Mouse (Mus musculus) thymus, adult 2 months (tissue): ENCODE measurements around the gene Cmss1. TPM values are rescaled to one million over a fixed set of nuclear protein-coding genes. Genes with fewer than 3 reads are reported as not detected.

ENCODE experiments used
- DNase-seq: peaks from one replicate; pipeline ENCODE4 v3.0.0; 2021
- H3K27ac ChIP-seq: fragments of 200-500 bp; 2 replicates; pipeline ENCODE4 v1.5.1; 2012; ENCODE audit warnings: low read length, control low read depth; ENCODE audit not compliant: control insufficient read depth, insufficient read depth
- H3K27me3 ChIP-seq: fragments of 200-500 bp; 2 replicates; pipeline ENCODE4 v1.6.1; 2012; ENCODE audit warnings: mild to moderate bottlenecking, low read length, moderate library complexity, mixed read lengths; ENCODE audit not compliant: control insufficient read depth, insufficient read depth
- H3K36me3 ChIP-seq: fragments of 200-500 bp; 2 replicates; pipeline ENCODE4 v1.6.1; 2012; ENCODE audit warnings: mild to moderate bottlenecking, low read length, moderate library complexity; ENCODE audit not compliant: control insufficient read depth, insufficient read depth
- H3K4me1 ChIP-seq: fragments of 200-500 bp; replicated peaks from 2 replicates; pipeline ENCODE4 v1.6.1; 2012; ENCODE audit warnings: low read length; ENCODE audit not compliant: control insufficient read depth, insufficient read depth
- H3K4me3 ChIP-seq: fragments of 200-500 bp; 2 replicates; pipeline ENCODE4 v1.5.1; 2012; ENCODE audit warnings: mild to moderate bottlenecking, low read length, control low read depth, moderate library complexity; ENCODE audit not compliant: control insufficient read depth, insufficient read depth
- CTCF ChIP-seq: fragments of 200-500 bp; IDR thresholded peaks from 2 replicates; pipeline ENCODE4 v1.5.1; 2012; ENCODE audit warnings: mild to moderate bottlenecking, control low read depth, low read length, moderate library complexity, borderline replicate concordance; ENCODE audit not compliant: control insufficient read depth, poor library complexity, insufficient read depth; ENCODE audit errors: extremely low read depth
- POLR2A ChIP-seq: fragments of 200-500 bp; IDR thresholded peaks from 2 replicates; pipeline ENCODE4 v1.6.1; 2012; ENCODE audit warnings: mild to moderate bottlenecking, low read length, control low read depth, moderate library complexity; ENCODE audit not compliant: control insufficient read depth, poor library complexity, insufficient read depth; ENCODE audit errors: extremely low read depth
- WGBS: fragments of 180-500 bp; shearing (Covaris S2); methylation state at CpG from one replicate; pipeline ENCODE4 v1.1.7; 2018; 5-methylcytosine and 5-hydroxymethylcytosine counted together
- polyA plus RNA-seq: library from polyadenylated mRNA; depleted of rRNA; stranded (reverse); fragments of >200 nt; gene quantifications from 2 replicates; pipeline ENCODE4 v1.2.3, GENCODE M21; 2012

The Cmss1 gene
- polyA plus RNA-seq, 1 experiment: 6.2 TPM

DNA sequence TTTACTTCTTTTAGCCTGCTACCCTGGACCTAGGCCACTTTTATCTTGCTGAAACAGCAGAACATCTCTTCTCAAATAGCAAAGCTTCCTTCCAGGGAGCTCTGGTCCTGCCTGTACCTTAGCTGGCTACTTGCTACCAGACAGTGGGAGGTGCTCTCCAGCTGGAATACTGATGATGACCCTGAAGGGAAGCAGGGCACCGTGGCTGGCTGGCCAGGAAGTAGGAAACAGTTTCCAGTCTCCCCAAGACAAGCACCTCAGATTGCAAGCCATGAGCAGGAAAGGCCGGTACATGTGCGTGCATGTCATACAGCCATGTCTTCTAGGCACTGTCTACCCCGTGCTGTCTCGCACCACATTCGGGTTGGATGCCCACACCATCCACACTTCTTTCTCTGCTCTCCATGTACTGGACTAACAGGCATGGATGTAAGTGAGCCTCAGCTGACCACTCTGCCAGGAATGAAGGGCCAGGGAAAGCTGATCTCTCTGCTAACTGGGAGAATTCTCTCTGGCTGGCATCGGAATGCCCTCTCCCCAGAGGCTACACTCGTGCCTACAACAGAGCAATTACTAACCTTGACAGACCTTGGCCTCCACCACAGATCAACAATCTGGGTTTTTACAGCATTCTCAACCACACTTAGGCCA, 236.7 kb downstream of the Cmss1 start:
- 83% methylated on average over 8 of the region's 8 CpGs for WGBS
- Histone ChIP-seq H3K27me3 (no peaks in the 10 kb centered on the region), H3K36me3 (no peaks in the 10 kb centered on the region), H3K4me3 (no peak overlapping the region), H3K27ac (no peak overlapping the region), H3K4me1 (no peaks in the 10 kb centered on the region)
- TF ChIP-seq CTCF (no peak), POLR2A (no peak)
- no peak for DNase-seq

DNA sequence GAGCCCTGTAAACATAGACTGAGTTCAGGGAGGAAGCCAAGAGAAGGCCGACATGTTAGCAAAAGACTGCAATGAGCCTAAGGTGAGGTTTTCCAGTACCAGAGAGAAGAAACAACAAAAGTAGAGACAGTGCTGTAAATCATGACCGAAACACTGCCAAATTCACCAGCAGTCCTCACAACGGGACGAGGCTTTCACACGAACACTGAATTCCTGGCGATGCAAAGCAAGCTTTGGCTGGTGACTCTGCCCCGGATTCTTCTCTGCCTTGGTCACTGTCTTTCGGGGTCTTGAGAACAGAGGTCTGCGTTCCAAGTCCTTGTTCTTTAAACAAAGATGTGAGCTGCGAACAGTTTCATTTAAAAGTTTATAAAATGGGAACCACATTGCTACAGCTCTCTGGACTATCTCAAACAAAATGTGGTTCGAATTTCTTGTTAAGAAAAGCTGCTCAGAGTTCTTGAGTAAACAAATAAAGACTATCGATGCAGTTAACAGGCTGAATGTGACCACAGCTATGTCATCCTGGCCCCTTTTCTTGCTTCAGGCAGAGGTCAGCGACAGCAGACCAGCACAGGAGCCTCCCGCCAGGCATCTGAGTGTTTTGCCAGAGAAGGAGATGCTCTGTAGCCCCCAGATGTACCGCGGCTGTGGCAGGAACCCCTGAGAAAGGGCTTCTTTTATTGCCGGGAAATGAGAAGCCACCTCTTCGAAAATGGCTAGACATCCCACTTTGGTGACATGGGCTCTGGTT, 239.5 kb downstream of the Cmss1 start:
- 89% methylated on average over 18 of the region's 18 CpGs for WGBS
- no peak overlapping the region for H3K27ac ChIP-seq
- no peak overlapping the region for H3K4me3 ChIP-seq
- no peak for TF ChIP-seq CTCF
- no peaks in the 10 kb centered on the region for H3K27me3 ChIP-seq
- no peaks in the 10 kb centered on the region for H3K4me1 ChIP-seq
- DNase-seq: no peak
- H3K36me3 ChIP-seq: no peaks in the 10 kb centered on the region

GRCm38 (mm10) chr16:57366141-57366540, 240.5 kb downstream of the Cmss1 start:
- WGBS: 95% methylated on average over 6 of the region's 6 CpGs
- Histone ChIP-seq H3K27me3 (no peaks in the 10 kb centered on the region), H3K4me1 (no peaks in the 10 kb centered on the region), H3K27ac (no peak overlapping the region), H3K36me3 (no peaks in the 10 kb centered on the region), H3K4me3 (no peak overlapping the region)
- TF ChIP-seq POLR2A: no peak
- TF ChIP-seq CTCF: no peak
- no peak for DNase-seq

DNA sequence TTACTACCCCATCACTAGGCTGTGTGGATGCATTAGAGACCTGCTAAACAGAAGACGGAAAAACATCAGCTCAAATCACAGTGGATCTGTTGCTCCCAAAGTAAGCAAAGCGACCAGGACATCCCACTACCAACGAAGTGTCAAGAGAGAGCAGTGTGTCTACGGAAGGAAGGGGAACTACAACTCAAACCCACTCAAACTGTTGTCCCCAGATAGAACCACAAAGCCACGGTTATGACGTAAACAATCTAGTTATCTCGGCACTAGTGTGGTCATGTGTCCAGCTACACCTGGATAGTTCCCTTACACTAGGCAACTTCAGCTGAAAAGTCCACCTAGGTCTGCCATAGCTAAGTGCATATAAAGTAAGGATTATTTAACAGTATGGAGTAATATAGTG, 242.2 kb downstream of the Cmss1 start:
- H3K4me3 ChIP-seq: no peak overlapping the region
- no peak for DNase-seq
- H3K27me3 ChIP-seq: no peaks in the 10 kb centered on the region
- no peaks in the 10 kb centered on the region for H3K36me3 ChIP-seq
- no peaks in the 10 kb centered on the region for H3K4me1 ChIP-seq
- TF ChIP-seq CTCF (no peak), POLR2A (no peak)
- H3K27ac ChIP-seq: no peak overlapping the region
- WGBS: 37% methylated on average over 7 of the region's 7 CpGs

DNA sequence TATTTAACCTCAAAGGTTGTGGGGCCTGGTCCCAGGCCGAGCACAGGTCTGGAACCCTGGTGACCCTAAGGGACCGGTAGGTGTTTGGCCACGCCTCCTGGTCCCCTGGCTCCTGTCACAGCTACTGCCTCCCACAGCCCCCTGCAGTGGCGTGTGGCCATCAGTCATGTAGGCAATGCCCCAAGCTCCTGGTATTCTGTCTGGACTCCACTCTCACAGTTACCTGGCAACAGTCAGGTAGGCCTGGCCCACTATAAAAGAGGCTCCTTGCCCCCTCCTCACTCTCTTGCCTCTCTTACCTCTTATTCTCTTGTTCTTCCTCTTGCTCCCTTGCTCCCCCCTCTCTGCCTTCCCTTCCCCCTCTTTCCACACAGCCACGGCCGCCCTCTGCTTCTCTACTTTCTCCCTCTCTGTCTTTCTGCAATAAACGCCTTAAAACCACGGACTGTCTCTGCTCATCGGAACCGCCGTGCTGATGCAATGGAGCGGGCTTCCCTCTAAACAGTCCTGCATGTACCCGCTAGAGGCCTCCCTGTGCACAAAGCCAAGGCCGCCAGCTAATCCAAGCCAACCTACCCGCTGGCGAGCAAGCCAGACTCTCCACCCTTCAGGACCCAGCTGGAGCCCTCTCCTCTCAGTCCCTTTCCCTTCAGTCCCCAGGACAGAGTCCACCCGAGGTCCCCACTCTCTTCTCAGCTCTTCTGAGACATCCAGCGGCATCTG, 243.8 kb downstream of the Cmss1 start:
- H3K27ac ChIP-seq: no peak overlapping the region
- H3K4me1 ChIP-seq: no peaks in the 10 kb centered on the region
- no peak overlapping the region for H3K4me3 ChIP-seq
- TF ChIP-seq CTCF: no peak
- TF ChIP-seq POLR2A: no peak
- no peaks in the 10 kb centered on the region for H3K36me3 ChIP-seq
- no peak for DNase-seq
- WGBS: 74% methylated on average over 18 of the region's 18 CpGs
- H3K27me3 ChIP-seq: no peaks in the 10 kb centered on the region

DNA sequence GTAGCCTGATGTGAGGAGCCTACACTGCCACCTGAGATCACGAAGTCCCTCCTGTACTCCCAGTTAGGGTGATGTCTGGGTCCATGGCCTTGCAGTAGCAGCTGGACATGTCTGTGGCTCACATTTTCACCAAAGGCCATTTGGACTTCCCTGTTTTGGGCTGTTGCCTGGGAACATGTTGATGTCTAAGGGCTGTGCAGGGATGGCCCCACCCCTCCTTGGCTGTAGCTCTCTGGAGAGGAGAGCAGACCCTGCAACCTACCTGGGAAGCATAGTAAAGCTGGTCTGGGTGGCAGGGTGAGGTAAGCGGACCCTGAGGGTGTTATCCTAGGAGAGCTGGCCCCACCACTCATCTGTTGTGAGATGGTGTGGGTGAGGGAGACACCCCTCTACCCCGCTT, 245.9 kb downstream of the Cmss1 start:
- Histone ChIP-seq H3K27ac (no peak overlapping the region), H3K36me3 (no peaks in the 10 kb centered on the region), H3K4me1 (no peaks in the 10 kb centered on the region), H3K27me3 (no peaks in the 10 kb centered on the region), H3K4me3 (no peak overlapping the region)
- no peak for DNase-seq
- WGBS: 97% methylated on average over 3 of the region's 3 CpGs
- TF ChIP-seq POLR2A (no peak), CTCF (no peak)
